9 mouse cellular contexts compared by ENCODE assay signal in genomic region chr8:123768492-123769356, GRCm38 (mm10). TPM values are rescaled to one million over a fixed set of nuclear protein-coding genes. Genes with fewer than 3 reads are reported as not detected.
DNase-seq lines count a peak whose midpoint lies in the region; ATAC-seq lines count a peak whose summit lies in the region.
"Had no signal": no experiment of that assay in that cellular context is flagged by ENCODE, and none has a peak within 500 bp of the region (broad histone marks: within the 10 kb centered on the region; RNA-seq: fewer than 3 reads in every experiment).

No protein-coding gene starts in this region.

- no peaks in the 10 kb centered on the region for H3K4me1 ChIP-seq in liver, embryonic 11.5 days (replicated peaks; ENCODE audit: control insufficient read depth, insufficient read depth, low read length)
- no peaks in the 10 kb centered on the region for H3K4me1 ChIP-seq in embryonic facial prominence, embryonic 11.5 days (ENCODE audit: control insufficient read depth, insufficient read depth, low read length)
- H3K4me1 ChIP-seq in hindbrain, embryonic 16.5 days (ENCODE audit: control insufficient read depth, insufficient read depth, low read depth, low read length): no peaks in the 10 kb centered on the region; the same call in 1 of the 2 replicates

- no peak overlapping the region for H3K4me3 ChIP-seq in liver, embryonic 11.5 days (ENCODE audit: low read depth, low read length)
- H3K4me3 ChIP-seq in embryonic facial prominence, embryonic 11.5 days (ENCODE audit: low read depth, low read length): no peak overlapping the region
- H3K4me3 ChIP-seq in hindbrain, embryonic 16.5 days (ENCODE audit: low read length): no peak overlapping the region
- H3K4me3 ChIP-seq: megakaryocyte, embryonic 14.5 days had no signal

- H3K9ac ChIP-seq in liver, embryonic 11.5 days (ENCODE audit: low read depth, low read length): no peak overlapping the region
- H3K9ac ChIP-seq in embryonic facial prominence, embryonic 11.5 days (replicated peaks; ENCODE audit: low read length): no peak overlapping the region
- H3K9ac ChIP-seq in hindbrain, embryonic 16.5 days (ENCODE audit: low read depth, low read length): no peak overlapping the region

- peaks cover 7% of the 10 kb centered on the region for H3K27me3 ChIP-seq in liver, embryonic 11.5 days (replicated peaks; ENCODE audit: control insufficient read depth, insufficient read depth, low read length)
- no peaks in the 10 kb centered on the region for H3K27me3 ChIP-seq in embryonic facial prominence, embryonic 11.5 days (ENCODE audit: control insufficient read depth, insufficient read depth, low read length)
- H3K27me3 ChIP-seq in hindbrain, embryonic 16.5 days (replicated peaks; ENCODE audit: control insufficient read depth, insufficient read depth, low read length): no peaks in the 10 kb centered on the region

- WGBS in liver, embryonic 11.5 days: 61% methylated on average over 16 of the region's 16 CpGs
- WGBS in embryonic facial prominence, embryonic 11.5 days: 70% methylated on average over 16 of the region's 16 CpGs
- 62% methylated on average over 16 of the region's 16 CpGs for WGBS in hindbrain, embryonic 16.5 days

- no peaks in the 10 kb centered on the region for H3K36me3 ChIP-seq in liver, embryonic 11.5 days (ENCODE audit: control insufficient read depth, insufficient read depth, low read length)
- H3K36me3 ChIP-seq in embryonic facial prominence, embryonic 11.5 days (replicated peaks; ENCODE audit: control insufficient read depth, insufficient read depth, low read depth, low read length): no peaks in the 10 kb centered on the region
- no peaks in the 10 kb centered on the region for H3K36me3 ChIP-seq in hindbrain, embryonic 16.5 days (ENCODE audit: control insufficient read depth, insufficient read depth, low read length)

- H3K9me3 ChIP-seq in liver, embryonic 11.5 days (ENCODE audit: control insufficient read depth, low read length): no peaks in the 10 kb centered on the region
- H3K9me3 ChIP-seq in embryonic facial prominence, embryonic 11.5 days (replicated peaks; ENCODE audit: control insufficient read depth, low read length): no peaks in the 10 kb centered on the region
- H3K9me3 ChIP-seq in hindbrain, embryonic 16.5 days (ENCODE audit: control insufficient read depth, low read length): no peaks in the 10 kb centered on the region

- no peak overlapping the region for H3K27ac ChIP-seq in liver, embryonic 11.5 days (ENCODE audit: low read depth, low read length)
- H3K27ac ChIP-seq in embryonic facial prominence, embryonic 11.5 days (replicated peaks; ENCODE audit: low read depth, low read length): no peak overlapping the region
- no peak overlapping the region for H3K27ac ChIP-seq in hindbrain, embryonic 16.5 days (ENCODE audit: low read depth, low read length)

- DNase-seq in liver (peak; percentile 56), adipocyte (ENCODE audit: low spot score) (peak; percentile 79)
- no peak for DNase-seq in liver, embryonic 11.5 days (ENCODE audit: low spot score)
- peak; percentile 73 for DNase-seq in embryonic facial prominence, embryonic 11.5 days (ENCODE audit: low spot score)
- DNase-seq in left cerebral cortex, postnatal 4 days: peak; percentile 59
- peak; percentile 67 for DNase-seq in retina, postnatal 1 day

- ATAC-seq in liver, embryonic 11.5 days (replicated peaks; ENCODE audit: low FRiP score): no peak
- ATAC-seq in embryonic facial prominence, embryonic 11.5 days (replicated peaks; ENCODE audit: insufficient number of reproducible peaks, low FRiP score, low TSS enrichment, low read depth): no peak
- ATAC-seq in hindbrain, embryonic 16.5 days: peak; percentile 60; the same call in 1 of the 2 replicates
- no peak for ATAC-seq in inflammation-experienced regulatory T-cells, adult 6 months

- intact Hi-C loops in left cerebral cortex, postnatal 4 days (cut with DNase I): loop anchor here (5.0 kb wide), 2 partner anchors 41 to 116 kb away; partner anchors contain the start of gene Rhou

- no peak overlapping the region for H3K4me2 ChIP-seq in liver, embryonic 11.5 days
- no peak overlapping the region for H3K4me2 ChIP-seq in embryonic facial prominence, embryonic 11.5 days (ENCODE audit: low read depth, low read length)
- no peak overlapping the region for H3K4me2 ChIP-seq in hindbrain, embryonic 16.5 days (ENCODE audit: low read length)

RNA-seq across cellular contexts. Expression of gene Rab4a, which starts 37.1 kb away (rescaled TPM):
- polyA plus RNA-seq in liver, embryonic 11.5 days (2014; fragmentation: Nextera tagmentation; extraction: Ambion mirVana): 61.8 and 65.9 TPM in 2 replicates
- polyA plus RNA-seq in embryonic facial prominence, embryonic 11.5 days (2014; fragmentation: Nextera tagmentation; extraction: Ambion mirVana): 56.7 and 57.3 TPM in 2 replicates
- 86.1 and 87.4 TPM in 2 replicates for polyA plus RNA-seq in hindbrain, embryonic 16.5 days (2015; fragmentation: Nextera tagmentation; extraction: Ambion mirVana)
- total RNA-seq in left cerebral cortex, postnatal 4 days (2021): 10 to 100 TPM; 61.7 to 68.4 TPM
- 10 to 100 TPM; 15.9 to 21.4 (median 16.9) TPM for polyA plus RNA-seq in inflammation-experienced regulatory T-cells, adult 6 months (2017; shearing (Covaris generic))
